Comparison of ENCODE assay signal across 8 mouse cellular contexts in genomic region chr1:37220134-37220907, GRCm38 (mm10). TPM values are rescaled to one million over a fixed set of nuclear protein-coding genes. Genes with fewer than 3 reads are reported as not detected.
DNase-seq lines count a peak whose midpoint lies in the region; ATAC-seq lines count a peak whose summit lies in the region.

No protein-coding gene starts in this region.

- H3K4me3 ChIP-seq in hindbrain, embryonic 13.5 days = no peak overlapping the region
- no peak overlapping the region for H3K4me3 ChIP-seq in heart, embryonic 10.5 days

- H3K9ac ChIP-seq in hindbrain, embryonic 13.5 days = no peak overlapping the region

- H3K27ac ChIP-seq in hindbrain, embryonic 13.5 days = no peak overlapping the region; the same call in 1 of the 2 replicates
- no peak overlapping the region for H3K27ac ChIP-seq in heart, embryonic 10.5 days

- peak; percentile 96 for ATAC-seq in hindbrain, embryonic 13.5 days (ENCODE audit: low FRiP score)
- no peak for ATAC-seq in granulocyte monocyte progenitor cell, adult 5-6 weeks (replicated peaks; ENCODE audit: poor library complexity, severe bottlenecking)

- peak; percentile 97 for DNase-seq in brain, adult 2 months (ENCODE audit: low read depth, low spot score)
- peak; percentile 76 for DNase-seq in embryo, embryonic 10.5 days (ENCODE audit: low spot score)
- peak; percentile 82 for DNase-seq in left cerebral cortex, postnatal 36 days (ENCODE audit: low spot score in 2 of 2)
- DNase-seq in right cerebral cortex, postnatal 25 days = peak; percentile 85
- no peak for DNase-seq in ovary, postnatal 10 days (ENCODE audit: low spot score)
- no peak for DNase-seq in heart, embryonic 10.5 days (ENCODE audit: low spot score)

- H3K36me3 ChIP-seq in hindbrain, embryonic 13.5 days = no peaks in the 10 kb centered on the region
- no peaks in the 10 kb centered on the region for H3K36me3 ChIP-seq in heart, embryonic 10.5 days

- H3K4me2 ChIP-seq in hindbrain, embryonic 13.5 days = no peak overlapping the region

- intact Hi-C loops in left cerebral cortex, postnatal 36 days (cut with DNase I) = no loop called here

- 31% methylated on average over 6 of the region's 6 CpGs for WGBS in hindbrain, embryonic 13.5 days
- WGBS in heart, embryonic 10.5 days = 46% methylated on average over 6 of the region's 6 CpGs

- peaks cover 20% of the 10 kb centered on the region for H3K27me3 ChIP-seq in hindbrain, embryonic 13.5 days
- H3K27me3 ChIP-seq in heart, embryonic 10.5 days (ENCODE audit: insufficient read depth, poor library complexity, severe bottlenecking) = no peaks in the 10 kb centered on the region

- peaks cover 22% of the 10 kb centered on the region for H3K4me1 ChIP-seq in hindbrain, embryonic 13.5 days (replicated peaks)
- no peaks in the 10 kb centered on the region for H3K4me1 ChIP-seq in heart, embryonic 10.5 days

- H3K9me3 ChIP-seq in hindbrain, embryonic 13.5 days = no peaks in the 10 kb centered on the region
- no peaks in the 10 kb centered on the region for H3K9me3 ChIP-seq in heart, embryonic 10.5 days

RNA-seq across cellular contexts. Expression of gene Cnga3, which starts 6.1 kb away (rescaled TPM):
- 0.13 TPM in 1 of 2 replicates, not detected in the other for polyA plus RNA-seq in hindbrain, embryonic 13.5 days (2015; fragmentation: Nextera tagmentation; extraction: Ambion mirVana)
- under 1 TPM in 1 of 2 experiments, not detected in 1; 0.29 TPM for total RNA-seq in left cerebral cortex, postnatal 36 days (2021)
- total RNA-seq in granulocyte monocyte progenitor cell, adult 5-6 weeks (2014; fragmentation: Nextera tagmentation) = not detected in 2 replicates
- total RNA-seq in granulocyte monocyte progenitor cell, adult 5-6 weeks (2017) = not detected in 2 replicates
- 0.08 TPM in 1 of 2 replicates, not detected in the other for polyA plus RNA-seq in heart, embryonic 10.5 days (2016; fragmentation: Nextera tagmentation; extraction: Ambion mirVana)

Comparison
In these comparisons a context has a peak if more than half of its experiments do, and no peak if none do; other contexts are left out.
1. DNase-seq: peak in brain, adult 2 months (single experiment), embryo, embryonic 10.5 days (single experiment), left cerebral cortex, postnatal 36 days (2 of 2) and right cerebral cortex, postnatal 25 days (single experiment); none in ovary, postnatal 10 days (single experiment) and heart, embryonic 10.5 days (single experiment).